Mouse (Mus musculus) kidney, embryonic 16.5 days (tissue): ENCODE data around the gene Cyp39a1. TPM values are rescaled to one million over a fixed set of nuclear protein-coding genes. Genes with fewer than 3 reads are reported as not detected.

Experiments used
- ATAC-seq: fragments of 200-750 bp; cut with Nextera tagmentation; 2 replicates; pipeline ENCODE4 v1.8.0; 2017; ENCODE audit warnings: moderate TSS enrichment; ENCODE audit not compliant: low FRiP score, low TSS enrichment
- H3K27ac ChIP-seq: fragments of 300-500 bp; sonication (generic); 2 replicates; pipeline ENCODE4 v1.5.1; 2014; ENCODE audit warnings: low read length
- H3K27me3 ChIP-seq: fragments of 300-500 bp; sonication (generic); 2 replicates; pipeline ENCODE4 v1.6.1; 2014; ENCODE audit warnings: low read length, control low read depth, mixed read lengths; ENCODE audit not compliant: insufficient read depth
- H3K36me3 ChIP-seq: fragments of 300-500 bp; sonication (generic); 2 replicates; pipeline ENCODE4 v1.6.1; 2014; ENCODE audit warnings: low read length, control low read depth, mixed read lengths; ENCODE audit not compliant: insufficient read depth
- H3K4me1 ChIP-seq: fragments of 300-500 bp; sonication (generic); 2 replicates; pipeline ENCODE4 v1.6.1; 2014; ENCODE audit warnings: low read length, control low read depth, mixed read lengths; ENCODE audit not compliant: insufficient read depth
- H3K4me2 ChIP-seq: fragments of 300-500 bp; sonication (generic); replicated peaks from 2 replicates; pipeline ENCODE4 v1.6.1; 2014; ENCODE audit warnings: low read depth, low read length
- H3K4me3 ChIP-seq: fragments of 300-500 bp; sonication (generic); 2 replicates; pipeline ENCODE4 v1.5.1; 2014; ENCODE audit warnings: mild to moderate bottlenecking, low read length
- H3K9ac ChIP-seq: fragments of 300-500 bp; sonication (generic); replicated peaks from 2 replicates; pipeline ENCODE4 v1.6.1; 2014; ENCODE audit warnings: low read length
- H3K9me3 ChIP-seq: fragments of 300-500 bp; sonication (generic); 2 replicates; pipeline ENCODE4 v1.6.1; 2016; ENCODE audit warnings: low read length, control low read depth
- WGBS: fragments of 180-500 bp; shearing (Covaris S2); extraction: QIAGEN DNeasy Blood & Tissue Kit; methylation state at CpG from one replicate; pipeline ENCODE4 v1.1.7; 2014; 5-methylcytosine and 5-hydroxymethylcytosine counted together
- polyA plus RNA-seq: library from polyadenylated mRNA; unstranded; fragments of >200 nt; fragmentation: Nextera tagmentation; extraction: Ambion mirVana; gene quantifications from 2 replicates; pipeline ENCODE4 v1.2.1, GENCODE M21; 2015

Gene Cyp39a1
- polyA plus RNA-seq, 1 experiment from 2014 or later: 26.4 TPM

DNA sequence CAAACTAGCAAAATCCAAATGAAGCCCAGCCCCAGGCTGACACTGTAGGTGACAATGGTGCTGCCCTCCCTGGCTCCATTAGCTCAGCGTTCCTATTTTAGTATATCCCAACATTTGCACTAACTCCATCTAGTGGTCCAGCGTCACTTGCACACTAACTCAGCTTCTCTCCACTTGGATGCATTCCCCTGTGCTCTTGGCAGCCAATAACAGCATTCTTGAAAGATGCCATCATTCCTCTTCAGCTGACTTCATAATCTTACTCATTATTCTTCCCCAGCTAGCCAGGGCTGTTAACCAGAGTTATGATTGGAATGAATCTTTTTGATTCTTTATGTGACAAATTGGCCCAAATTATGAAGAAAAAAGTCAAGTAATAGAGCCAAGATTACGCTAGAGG is 40.0 kb downstream of the Cyp39a1 start:
- H3K36me3 ChIP-seq: no peaks in the 10 kb centered on the region
- H3K4me1 ChIP-seq: no peaks in the 10 kb centered on the region
- H3K27me3 ChIP-seq: no peaks in the 10 kb centered on the region
- ATAC-seq: no peak
- H3K4me3 ChIP-seq: no peak overlapping the region
- no peak overlapping the region for H3K27ac ChIP-seq
- no peaks in the 10 kb centered on the region for H3K9me3 ChIP-seq
- no peak overlapping the region for H3K9ac ChIP-seq
- H3K4me2 ChIP-seq: no peak overlapping the region
- WGBS: 85% methylated on average over 3 of the region's 3 CpGs

DNA sequence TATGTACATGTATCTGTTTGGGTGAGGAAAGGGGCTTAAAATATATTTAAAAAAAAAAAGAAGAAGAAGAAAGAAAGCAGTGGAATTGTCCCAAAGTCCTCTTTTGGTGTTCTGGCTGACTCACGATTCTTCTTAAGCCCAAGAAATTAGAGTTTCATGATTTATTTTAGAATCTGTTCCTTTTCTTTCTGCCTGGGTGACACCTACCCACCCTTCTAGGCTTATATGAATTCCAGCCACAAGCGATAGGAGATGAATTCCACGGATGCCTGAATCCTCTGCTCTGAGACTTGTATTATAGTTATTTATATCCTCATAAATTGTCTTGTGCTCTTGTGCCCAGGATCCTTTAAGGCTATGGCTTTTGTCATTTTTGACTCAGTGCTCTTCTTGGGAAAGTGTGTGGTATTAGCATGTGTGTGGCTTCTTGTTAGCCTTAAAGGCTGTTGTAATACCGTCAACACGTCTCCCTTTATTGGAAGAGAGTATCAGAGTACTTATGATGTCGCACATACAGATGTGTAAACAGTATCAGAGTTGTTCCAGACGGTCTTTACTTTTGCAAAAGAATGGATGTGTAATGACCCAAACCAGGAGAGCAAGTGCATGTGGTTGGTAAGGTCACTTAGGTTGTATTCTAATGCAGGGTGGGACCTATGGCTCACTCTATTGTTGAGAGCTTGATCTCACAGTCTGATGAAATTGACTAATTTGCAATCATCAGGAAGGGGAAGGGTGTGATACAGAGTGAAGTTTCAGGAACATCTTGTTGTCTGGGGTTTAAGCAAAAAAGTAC is 44.5 kb downstream of the Cyp39a1 start:
- Histone ChIP-seq H3K4me1 (no peaks in the 10 kb centered on the region; the same call in 1 of the 2 replicates), H3K27ac (no peak overlapping the region), H3K36me3 (no peaks in the 10 kb centered on the region), H3K9me3 (no peaks in the 10 kb centered on the region), H3K4me2 (no peak overlapping the region), H3K27me3 (no peaks in the 10 kb centered on the region), H3K9ac (no peak overlapping the region), H3K4me3 (no peak overlapping the region)
- 68% methylated on average over 7 of the region's 7 CpGs for WGBS
- no peak for ATAC-seq

DNA sequence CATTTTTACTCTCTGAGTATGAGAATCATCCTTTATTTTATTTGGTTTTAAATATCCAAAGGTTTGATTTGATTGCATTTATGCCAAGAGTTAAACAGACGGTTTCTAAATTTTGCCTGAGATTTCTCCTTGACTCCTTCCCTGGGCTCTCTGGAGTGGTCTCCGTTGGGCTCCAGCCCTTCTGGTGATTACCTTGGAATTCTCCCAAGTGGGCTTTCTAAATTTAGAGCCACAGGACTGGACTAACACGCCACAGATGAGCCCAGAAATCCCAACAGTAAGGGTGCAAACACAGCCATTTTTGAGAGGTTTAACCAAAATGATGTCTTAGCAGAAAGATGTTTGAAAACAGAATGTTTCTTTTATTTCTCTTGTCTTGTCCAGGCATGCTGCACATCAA is 47.0 kb downstream of the Cyp39a1 start:
- no peaks in the 10 kb centered on the region for H3K36me3 ChIP-seq
- H3K27ac ChIP-seq: no peak overlapping the region

DNA sequence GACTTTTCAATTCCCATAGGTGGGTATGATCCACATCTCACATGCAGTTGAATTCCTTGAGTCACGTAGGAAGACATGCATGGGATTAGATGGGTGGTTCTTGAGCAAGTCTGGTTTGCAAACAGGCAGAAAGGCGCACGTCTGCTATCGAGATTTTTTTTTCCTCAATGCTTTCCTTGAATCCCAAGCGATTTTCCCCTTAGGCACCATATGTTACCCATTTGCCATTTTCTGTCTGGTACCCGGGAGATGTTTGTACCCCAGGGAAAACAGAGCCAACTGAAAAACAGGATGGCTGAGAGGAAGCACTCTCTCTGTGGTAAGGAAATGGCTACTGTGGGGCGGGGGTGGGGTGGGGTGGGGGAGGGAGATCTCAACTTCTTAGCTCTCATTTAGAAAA is 49.4 kb downstream of the Cyp39a1 start:
- no peak for ATAC-seq
- Histone ChIP-seq H3K4me3 (no peak overlapping the region), H3K27me3 (no peaks in the 10 kb centered on the region), H3K9ac (no peak overlapping the region), H3K36me3 (no peaks in the 10 kb centered on the region), H3K9me3 (no peaks in the 10 kb centered on the region), H3K4me1 (peaks cover 14% of the 10 kb centered on the region), H3K4me2 (no peak overlapping the region), H3K27ac (no peak overlapping the region)
- WGBS: 71% methylated on average over 7 of the region's 7 CpGs

More for the DNA sequence above, 47.0 kb downstream of the Cyp39a1 start:
- H3K4me1 ChIP-seq: peaks cover 5% of the 10 kb centered on the region
- H3K9ac ChIP-seq: no peak overlapping the region
- no peak overlapping the region for H3K4me2 ChIP-seq
- ATAC-seq: no peak
- H3K4me3 ChIP-seq: no peak overlapping the region
- no peaks in the 10 kb centered on the region for H3K9me3 ChIP-seq
- no peaks in the 10 kb centered on the region for H3K27me3 ChIP-seq
- 55% methylated on average over 3 of the region's 3 CpGs for WGBS

DNA sequence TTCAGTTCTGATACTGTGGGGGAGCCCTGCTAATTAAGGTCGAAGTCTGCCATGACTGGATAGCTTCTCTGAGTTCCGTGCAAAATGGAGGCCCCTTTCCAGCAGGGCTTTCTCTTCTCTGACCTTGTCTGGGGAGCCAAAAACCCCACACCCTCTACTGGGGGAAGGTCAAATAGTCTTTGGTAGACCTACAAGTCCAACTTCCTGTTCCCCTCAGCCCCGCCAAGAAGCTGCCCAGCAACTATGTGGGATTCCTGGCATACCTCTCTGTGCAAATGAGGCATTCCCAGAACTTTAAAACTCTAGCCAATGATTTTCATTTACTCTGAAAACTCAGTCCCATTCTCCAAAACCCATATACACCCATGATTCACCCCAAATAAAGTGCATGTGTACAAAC is 52.2 kb downstream of the Cyp39a1 start:
- Histone ChIP-seq H3K4me3 (no peak overlapping the region), H3K27ac (no peak overlapping the region; the same call in 1 of the 2 replicates), H3K36me3 (0 out of 2 replicates have a peak, but pooled peaks cover 3% of the 10 kb centered on the region), H3K4me2 (no peak overlapping the region), H3K9me3 (0 out of 2 replicates have a peak, but pooled peaks cover 3% of the 10 kb centered on the region), H3K4me1 (peaks cover 14% of the 10 kb centered on the region), H3K27me3 (no peaks in the 10 kb centered on the region), H3K9ac (no peak overlapping the region)
- ATAC-seq: no peak
- WGBS: 72% methylated on average over 3 of the region's 3 CpGs

DNA sequence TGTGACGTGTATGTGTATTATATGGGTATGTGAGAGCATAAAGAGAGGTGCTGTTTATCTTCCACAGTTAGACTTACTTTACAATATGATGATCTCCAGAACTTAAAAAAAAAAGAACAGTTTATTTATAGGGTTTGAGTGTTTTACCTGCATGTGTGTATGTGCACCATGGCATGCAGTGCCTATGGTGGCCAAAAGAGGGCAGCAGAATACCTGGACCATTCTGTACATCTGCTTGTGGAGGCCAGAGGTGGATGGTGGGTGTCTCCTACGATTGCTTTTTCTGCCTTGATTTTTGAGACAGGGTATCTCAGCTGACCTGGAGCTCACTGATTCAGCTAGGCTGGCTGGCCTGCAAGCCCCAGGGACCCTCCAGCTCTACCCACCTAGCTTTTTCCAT is 57.3 kb downstream of the Cyp39a1 start:
- Histone ChIP-seq H3K27ac (no peak overlapping the region), H3K4me2 (no peak overlapping the region), H3K27me3 (no peaks in the 10 kb centered on the region), H3K36me3 (0 out of 2 replicates have a peak, but pooled peaks cover 6% of the 10 kb centered on the region), H3K9ac (no peak overlapping the region), H3K4me1 (peaks cover 6% of the 10 kb centered on the region), H3K4me3 (no peak overlapping the region), H3K9me3 (0 out of 2 replicates have a peak, but pooled peaks cover 5% of the 10 kb centered on the region)
- ATAC-seq: no peak
- WGBS: 95% methylated on average over 2 of the region's 2 CpGs

DNA sequence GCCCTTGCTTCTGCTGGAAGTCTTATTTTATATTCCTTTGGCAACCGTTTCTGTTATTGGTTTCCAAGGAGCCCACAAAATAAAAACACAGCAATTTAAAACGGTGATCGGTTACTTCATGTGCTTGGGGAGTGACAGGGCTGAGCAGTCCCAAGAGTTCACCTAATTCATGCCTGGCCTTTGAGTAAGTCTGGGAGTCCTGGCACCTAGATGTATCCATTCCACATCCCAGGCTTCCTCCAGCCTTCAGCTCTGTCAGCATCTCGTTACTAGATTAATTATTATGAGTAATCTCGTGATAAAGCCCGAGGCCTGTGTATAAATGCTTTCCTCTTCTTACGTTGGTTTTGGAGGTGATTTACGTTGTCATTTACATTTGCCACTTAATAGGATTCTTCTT is 64.1 kb downstream of the Cyp39a1 start:
- H3K4me1 ChIP-seq: no peaks in the 10 kb centered on the region
- no peak overlapping the region for H3K4me3 ChIP-seq
- no peaks in the 10 kb centered on the region for H3K9me3 ChIP-seq
- ATAC-seq: no peak
- H3K9ac ChIP-seq: no peak overlapping the region
- no peaks in the 10 kb centered on the region for H3K27me3 ChIP-seq
- no peak overlapping the region for H3K27ac ChIP-seq
- WGBS: 58% methylated on average over 8 of the region's 8 CpGs
- H3K36me3 ChIP-seq: 0 out of 2 replicates have a peak, but pooled peaks cover 4% of the 10 kb centered on the region
- no peak overlapping the region for H3K4me2 ChIP-seq

DNA sequence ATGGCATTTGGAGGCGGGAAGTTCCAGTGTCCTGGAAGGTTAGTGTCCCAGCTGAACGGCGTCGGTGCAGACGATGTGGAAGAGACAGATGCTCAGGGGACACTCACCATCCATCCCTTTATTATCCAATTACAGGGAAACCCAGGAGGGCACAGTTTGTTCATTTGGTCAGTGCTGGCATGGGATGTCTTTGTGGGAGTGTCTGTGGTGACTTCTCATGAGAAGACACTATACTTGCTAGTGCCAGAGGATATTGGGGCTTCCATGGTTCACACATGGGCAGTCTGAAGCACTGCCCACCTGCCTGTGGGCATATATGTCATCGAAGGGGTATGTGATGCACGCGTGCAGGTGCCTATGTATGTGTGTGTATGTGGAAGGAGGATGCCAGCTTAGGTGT is 64.8 kb downstream of the Cyp39a1 start:
- Histone ChIP-seq H3K9ac (no peak overlapping the region), H3K4me3 (no peak overlapping the region), H3K27ac (no peak overlapping the region), H3K36me3 (0 out of 2 replicates have a peak, but pooled peaks cover 4% of the 10 kb centered on the region), H3K27me3 (no peaks in the 10 kb centered on the region), H3K4me2 (no peak overlapping the region), H3K9me3 (no peaks in the 10 kb centered on the region), H3K4me1 (no peaks in the 10 kb centered on the region)
- 80% methylated on average over 8 of the region's 8 CpGs for WGBS
- ATAC-seq: no peak

DNA sequence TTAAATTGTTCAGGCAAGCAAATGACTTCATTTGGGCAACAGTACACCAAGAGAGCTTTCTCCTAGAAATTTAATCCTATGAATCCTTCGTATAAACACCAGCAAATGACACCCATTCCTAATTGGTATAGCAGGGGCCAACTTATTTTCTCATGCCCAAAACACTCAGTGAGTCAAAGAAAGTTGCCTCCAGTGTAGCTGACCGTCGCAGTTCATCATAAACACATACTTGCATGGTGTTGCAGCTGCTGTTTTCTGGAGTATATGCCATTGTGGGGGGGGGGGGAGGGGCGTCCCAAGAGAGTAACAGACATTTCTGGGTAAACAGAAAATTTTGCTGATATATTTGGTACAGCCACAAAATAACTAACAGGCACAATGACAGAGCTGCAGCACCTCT is 67.0 kb downstream of the Cyp39a1 start:
- H3K9ac ChIP-seq: no peak overlapping the region
- peaks cover 4% of the 10 kb centered on the region; the same call in 1 of the 2 replicates for H3K36me3 ChIP-seq
- H3K9me3 ChIP-seq: no peaks in the 10 kb centered on the region
- ATAC-seq: no peak
- H3K27me3 ChIP-seq: no peaks in the 10 kb centered on the region
- no peak overlapping the region for H3K4me2 ChIP-seq
- WGBS: 87% methylated on average over 4 of the region's 4 CpGs
- H3K4me1 ChIP-seq: no peaks in the 10 kb centered on the region
- H3K27ac ChIP-seq: no peak overlapping the region
- no peak overlapping the region for H3K4me3 ChIP-seq

DNA sequence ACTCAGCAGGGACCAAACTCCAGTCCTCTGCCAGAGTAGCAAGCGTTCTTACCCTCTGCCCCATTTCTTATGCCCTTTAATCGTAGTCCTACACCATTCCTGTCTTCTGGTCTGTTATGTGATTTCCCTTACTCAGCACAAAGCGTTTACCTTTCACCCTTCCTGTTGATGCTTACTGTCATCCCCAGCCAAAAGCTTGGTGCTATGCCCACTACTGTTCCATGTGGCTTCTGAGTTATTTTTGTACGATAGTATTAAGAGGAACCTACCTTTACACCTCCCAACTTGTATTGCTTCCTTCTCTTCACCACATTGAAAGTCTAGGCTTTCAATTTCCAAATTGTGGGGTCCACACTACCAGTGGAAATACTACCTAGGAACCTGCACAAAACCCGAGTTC is 76.7 kb downstream of the Cyp39a1 start:
- H3K4me2 ChIP-seq: no peak overlapping the region
- no peak overlapping the region for H3K9ac ChIP-seq
- 87% methylated on average over 5 of the region's 5 CpGs for WGBS
- no peak overlapping the region for H3K4me3 ChIP-seq
- H3K4me1 ChIP-seq: peaks cover 14% of the 10 kb centered on the region
- ATAC-seq: no peak
- no peaks in the 10 kb centered on the region for H3K27me3 ChIP-seq
- H3K36me3 ChIP-seq: peaks cover 7% of the 10 kb centered on the region; the same call in 1 of the 2 replicates
- H3K9me3 ChIP-seq: peaks cover 10% of the 10 kb centered on the region; the same call in 1 of the 2 replicates
- no peak overlapping the region for H3K27ac ChIP-seq
